Mouse (Mus musculus): ENCODE measurements at regions not wholly inside any gene's neighbourhood (a gene's known extent, or its start where the extent isn't known, plus 50 kb on each side); places are given as distances from the start of the nearest gene placed in this dataset.
A peak's percentile ranks its signal among the peaks of the same experiment; 100 is the strongest.

DNA sequence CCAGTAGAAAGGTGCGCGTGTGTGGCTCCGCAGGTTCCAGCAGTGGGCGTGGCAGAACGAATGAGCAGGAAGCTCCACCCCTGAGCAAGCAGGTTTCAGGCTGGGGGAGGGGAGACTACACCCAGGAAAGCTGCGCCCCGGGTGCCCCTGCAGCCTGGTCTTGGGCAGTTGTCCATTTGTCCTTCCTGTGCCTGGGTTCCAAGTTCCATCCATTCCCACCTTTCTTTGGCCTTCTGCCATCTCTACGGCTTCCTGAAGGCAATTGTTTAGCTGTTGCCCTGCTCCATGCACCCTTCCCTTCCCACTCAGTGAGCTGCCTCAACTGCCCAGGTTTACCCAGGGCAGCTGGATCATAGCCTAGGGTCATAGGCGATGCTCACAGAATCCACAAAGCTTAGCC, 70.9 kb upstream of the Mrps22 start:
- Histone ChIP-seq H3K27ac (ENCODE audit: low read depth, low read length) (no peak overlapping the region), H3K27me3 (ENCODE audit: control insufficient read depth, insufficient read depth, low read length) (no peaks in the 10 kb centered on the region), H3K4me2 (no peak overlapping the region), H3K9me3 (ENCODE audit: control insufficient read depth, low read length) (no peaks in the 10 kb centered on the region), H3K4me1 (ENCODE audit: control insufficient read depth, insufficient read depth, low read length) (no peaks in the 10 kb centered on the region), H3K36me3 (ENCODE audit: control insufficient read depth, insufficient read depth, low read length) (no peaks in the 10 kb centered on the region), H3K4me3 (ENCODE audit: low read depth, low read length) (no peak overlapping the region), H3K9ac (ENCODE audit: low read length) (no peak overlapping the region)
- ATAC-seq (ENCODE audit: low FRiP score) = no peak
- peak; percentile 69 for DNase-seq (ENCODE audit: low spot score, missing footprints)
- 40% methylated on average over 9 of the region's 9 CpGs for WGBS

DNA sequence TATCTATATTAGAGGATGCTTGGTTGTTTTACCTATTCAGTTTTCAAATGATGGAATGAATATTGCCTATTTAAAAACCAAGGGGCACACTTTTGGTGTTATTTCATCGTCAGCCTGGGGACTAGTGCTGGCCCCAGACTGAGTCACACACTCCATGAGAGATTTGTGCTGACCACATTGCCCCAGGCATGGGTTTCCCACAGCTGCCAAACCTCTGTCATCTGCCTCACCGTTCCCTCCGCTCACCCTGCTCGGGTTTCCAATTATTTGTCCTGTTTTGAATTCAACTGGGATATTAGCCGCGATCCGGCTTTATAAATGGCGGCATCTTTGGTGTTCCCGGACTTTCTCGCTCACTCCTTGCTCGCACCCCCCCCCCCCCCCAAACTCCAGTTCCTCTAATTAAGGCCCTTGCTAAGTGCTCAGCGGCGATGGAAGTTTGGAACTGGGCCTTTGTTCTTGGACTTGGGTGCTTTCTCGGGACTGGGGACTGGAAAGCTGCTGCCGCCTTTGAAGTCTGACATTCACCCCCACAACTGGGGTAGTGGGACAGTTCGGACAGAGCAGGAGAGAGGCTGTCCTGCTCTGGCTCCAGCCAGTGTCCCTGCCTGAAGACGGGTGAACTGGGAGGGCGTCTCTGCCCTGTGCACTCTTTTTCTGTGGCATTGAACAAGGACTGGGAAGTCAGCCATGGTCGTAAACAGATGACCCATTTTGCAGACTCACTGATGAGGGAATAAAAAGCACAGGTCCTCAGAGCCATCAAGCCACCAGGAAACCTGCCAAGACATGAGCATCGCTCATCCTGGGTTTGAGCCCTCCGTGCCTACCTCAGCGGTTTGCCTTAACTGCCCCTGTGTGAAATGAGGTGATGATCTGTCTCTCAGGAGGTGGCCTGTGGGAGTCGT, 67.2 kb upstream of the Mrps22 start:
- Histone ChIP-seq H3K4me1 (ENCODE audit: control insufficient read depth, insufficient read depth, low read length) (no peaks in the 10 kb centered on the region), H3K9me3 (ENCODE audit: control insufficient read depth, low read length) (no peaks in the 10 kb centered on the region), H3K4me2 (no peak overlapping the region), H3K27ac (ENCODE audit: low read depth, low read length) (no peak overlapping the region), H3K27me3 (ENCODE audit: control insufficient read depth, insufficient read depth, low read length) (no peaks in the 10 kb centered on the region), H3K4me3 (ENCODE audit: low read depth, low read length) (no peak overlapping the region), H3K36me3 (ENCODE audit: control insufficient read depth, insufficient read depth, low read length) (no peaks in the 10 kb centered on the region), H3K9ac (ENCODE audit: low read length) (no peak overlapping the region)
- ATAC-seq (ENCODE audit: low FRiP score) (no peak), DNase-seq (ENCODE audit: low spot score, missing footprints) (peak; percentile 45)
- WGBS = 84% methylated on average over 23 of the region's 23 CpGs

DNA sequence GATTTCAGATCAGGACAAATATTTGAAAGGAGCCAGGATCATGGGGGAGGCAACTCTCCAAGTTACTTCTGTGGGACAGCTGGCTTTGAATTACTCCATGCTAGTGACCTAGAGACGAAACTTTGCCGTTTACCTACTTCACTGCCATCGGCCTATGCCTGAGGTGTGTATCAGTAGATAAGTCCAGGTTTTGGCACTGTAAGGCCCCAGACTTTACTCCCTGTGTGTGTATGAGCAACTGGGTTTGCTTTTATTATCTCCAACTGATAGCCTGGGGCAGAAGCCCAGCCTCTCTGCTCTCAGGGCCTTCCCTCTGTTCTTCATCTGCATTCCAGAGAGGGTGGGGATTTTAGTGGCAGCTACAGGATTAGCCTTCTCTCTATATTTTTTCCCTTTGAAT, 65.6 kb upstream of the Mrps22 start:
- Histone ChIP-seq H3K36me3 (ENCODE audit: control insufficient read depth, insufficient read depth, low read length) (no peaks in the 10 kb centered on the region), H3K9me3 (ENCODE audit: control insufficient read depth, low read length) (no peaks in the 10 kb centered on the region), H3K27ac (ENCODE audit: low read depth, low read length) (no peak overlapping the region), H3K4me2 (no peak overlapping the region), H3K27me3 (ENCODE audit: control insufficient read depth, insufficient read depth, low read length) (no peaks in the 10 kb centered on the region), H3K9ac (ENCODE audit: low read length) (no peak overlapping the region), H3K4me1 (ENCODE audit: control insufficient read depth, insufficient read depth, low read length) (no peaks in the 10 kb centered on the region), H3K4me3 (ENCODE audit: low read depth, low read length) (no peak overlapping the region)
- ATAC-seq (ENCODE audit: low FRiP score) (no peak), DNase-seq (ENCODE audit: low spot score, missing footprints) (peak; percentile 31)
- 89% methylated on average over 3 of the region's 3 CpGs for WGBS

DNA sequence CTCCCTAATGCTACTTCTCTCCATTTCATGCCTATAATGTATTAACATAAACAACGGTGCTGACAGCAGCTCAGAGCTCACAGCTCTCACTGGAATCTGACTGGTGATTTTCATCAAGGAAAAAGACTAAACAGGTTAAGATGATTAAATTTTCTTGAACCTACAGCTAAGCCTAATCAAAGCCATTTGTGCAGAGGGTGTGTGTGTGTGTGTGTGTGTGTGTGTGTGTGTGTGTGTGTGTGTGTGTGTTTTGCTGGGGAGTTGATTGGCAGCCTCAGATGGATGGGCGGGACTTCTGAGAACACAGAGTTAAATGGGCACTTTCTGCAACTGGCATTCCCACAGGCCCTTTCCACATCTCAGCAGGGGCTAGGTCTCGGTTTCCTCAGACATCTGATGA, 61.6 kb upstream of the Mrps22 start:
- H3K27me3 ChIP-seq (ENCODE audit: control insufficient read depth, insufficient read depth, low read length) = no peaks in the 10 kb centered on the region
- H3K4me1 ChIP-seq (ENCODE audit: control insufficient read depth, insufficient read depth, low read length) = no peaks in the 10 kb centered on the region
- H3K36me3 ChIP-seq (ENCODE audit: control insufficient read depth, insufficient read depth, low read length) = no peaks in the 10 kb centered on the region
- DNase-seq (ENCODE audit: low spot score, missing footprints) = no peak
- ATAC-seq (ENCODE audit: low FRiP score) = no peak
- H3K4me3 ChIP-seq (ENCODE audit: low read depth, low read length) = no peak overlapping the region
- H3K9me3 ChIP-seq (ENCODE audit: control insufficient read depth, low read length) = no peaks in the 10 kb centered on the region
- H3K27ac ChIP-seq (ENCODE audit: low read depth, low read length) = no peak overlapping the region
- 81% methylated on average over 3 of the region's 3 CpGs for WGBS
- H3K9ac ChIP-seq (ENCODE audit: low read length) = no peak overlapping the region
- no peak overlapping the region for H3K4me2 ChIP-seq

DNA sequence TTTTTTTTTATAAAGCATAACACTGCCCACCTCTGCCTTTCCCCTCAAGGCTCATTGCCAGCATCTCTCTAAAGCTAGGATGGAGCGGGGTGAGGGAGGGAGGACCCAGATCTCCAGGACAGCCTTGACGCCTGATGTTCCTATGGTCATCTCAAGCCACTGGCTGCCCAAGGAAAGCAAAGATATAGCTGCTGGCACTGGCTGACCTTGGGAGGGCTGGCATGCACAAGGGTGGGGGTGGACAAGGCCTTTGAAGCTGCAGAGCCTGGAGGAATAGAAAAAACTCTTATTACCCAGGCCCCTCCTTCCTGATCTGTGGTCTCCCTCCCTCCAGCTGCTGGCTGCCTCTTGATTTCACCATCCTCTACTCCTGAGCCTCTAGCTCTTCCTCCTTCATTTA, 50.2 kb upstream of the Mrps22 start:
- Histone ChIP-seq H3K9ac (ENCODE audit: low read length) (no peak overlapping the region), H3K4me3 (ENCODE audit: low read depth, low read length) (no peak overlapping the region), H3K4me1 (ENCODE audit: control insufficient read depth, insufficient read depth, low read length) (no peaks in the 10 kb centered on the region), H3K9me3 (ENCODE audit: control insufficient read depth, low read length) (no peaks in the 10 kb centered on the region), H3K27me3 (ENCODE audit: control insufficient read depth, insufficient read depth, low read length) (no peaks in the 10 kb centered on the region), H3K36me3 (ENCODE audit: control insufficient read depth, insufficient read depth, low read length) (no peaks in the 10 kb centered on the region), H3K4me2 (no peak overlapping the region), H3K27ac (ENCODE audit: low read depth, low read length) (no peak overlapping the region)
- no peak for ATAC-seq (ENCODE audit: low FRiP score)
- DNase-seq (ENCODE audit: low spot score, missing footprints) = no peak
- WGBS = 65% methylated on average over 2 of the region's 2 CpGs
